Mouse (Mus musculus) adipocyte (in vitro differentiated cells): ENCODE data around the gene Adam22.
"Not testable (repeated sequence)": the region's sequence is repeated elsewhere in the genome, so short reads cannot be mapped to it uniquely, and the experiment has no call there.

Experiments used
- DNase-seq: peaks from one replicate; pipeline ENCODE4 v3.0.0-alpha.2; 2016; ENCODE audit warnings: low spot score

Adam22 gene

GRCm38 (mm10) chr5:8326671-8327070 is 41.3 kb downstream of the Adam22 start:
- no peak for DNase-seq

- DNase-seq = peak; percentile 63
These were observed 55.6 kb downstream of the Adam22 start for GRCm38 (mm10) chr5:8312324-8312723.

GRCm38 (mm10) chr5:8310907-8311306 is 57.1 kb downstream of the Adam22 start:
- no peak for DNase-seq

- peak; percentile 6 for DNase-seq
These were observed 70.1 kb downstream of the Adam22 start for GRCm38 (mm10) chr5:8297719-8298419.

GRCm38 (mm10) chr5:8293287-8293686 is 74.7 kb downstream of the Adam22 start:
- DNase-seq = no peak

- no peak for DNase-seq
These were observed 76.5 kb downstream of the Adam22 start for GRCm38 (mm10) chr5:8291496-8291895.

GRCm38 (mm10) chr5:8289678-8290614 is 78.0 kb downstream of the Adam22 start:
- no peak for DNase-seq

- DNase-seq = no peak
These were observed 83.8 kb downstream of the Adam22 start for GRCm38 (mm10) chr5:8284123-8284522.

GRCm38 (mm10) chr5:8276141-8276540 is 91.8 kb downstream of the Adam22 start:
- DNase-seq = no peak

- no peak for DNase-seq
These were observed 110.6 kb downstream of the Adam22 start for GRCm38 (mm10) chr5:8257366-8257765.

GRCm38 (mm10) chr5:8256487-8256886 is 111.5 kb downstream of the Adam22 start:
- DNase-seq = no peak

- no peak for DNase-seq
These were observed 123.3 kb downstream of the Adam22 start for GRCm38 (mm10) chr5:8244696-8245095.

GRCm38 (mm10) chr5:8243064-8243615 is 124.8 kb downstream of the Adam22 start:
- no peak for DNase-seq

GRCm38 (mm10) chr5:8242660-8243059 is 125.3 kb downstream of the Adam22 start:
- no peak for DNase-seq

GRCm38 (mm10) chr5:8227073-8227472 is 140.9 kb downstream of the Adam22 start:
- DNase-seq = no peak

GRCm38 (mm10) chr5:8224321-8224705 is 143.6 kb downstream of the Adam22 start:
- DNase-seq = no peak

- DNase-seq = no peak
These were observed 144.2 kb downstream of the Adam22 start for GRCm38 (mm10) chr5:8223597-8224320.

- no peak for DNase-seq
These were observed 146.3 kb downstream of the Adam22 start for GRCm38 (mm10) chr5:8221630-8222029.

GRCm38 (mm10) chr5:8215841-8216240 is 152.1 kb downstream of the Adam22 start:
- no peak for DNase-seq

GRCm38 (mm10) chr5:8184992-8185391 is 183.0 kb downstream of the Adam22 start:
- DNase-seq = not testable (repeated sequence)

GRCm38 (mm10) chr5:8180646-8181045 is 187.3 kb downstream of the Adam22 start:
- DNase-seq = no peak

- no peak for DNase-seq
These were observed 189.8 kb downstream of the Adam22 start for GRCm38 (mm10) chr5:8178111-8178510.
